18 mouse cellular contexts compared by ENCODE assay signal in genomic region chr9:49905703-49906102, GRCm38 (mm10).
A peak's percentile ranks its signal among the peaks of the same experiment; 100 is the strongest.
DNase-seq lines count a peak whose midpoint lies in the region; ATAC-seq and TF ChIP-seq lines count a peak whose summit lies in the region.
"Had no signal": no experiment of that assay in that cellular context is flagged by ENCODE, and none has a peak within 500 bp of the region (broad histone marks: within the 10 kb centered on the region; RNA-seq: fewer than 3 reads in every experiment).

No protein-coding gene starts in this region.

- ATAC-seq in heart, embryonic 12.5 days (ENCODE audit: insufficient number of reproducible peaks, low FRiP score) = no peak
- ATAC-seq in heart, embryonic 16.5 days (replicated peaks; ENCODE audit: extremely low read depth, insufficient read depth, low FRiP score) = no peak
- ATAC-seq: CD4-positive, CD25-positive, alpha-beta regulatory T cell, adult 4 months; forebrain, embryonic 15.5 days; hindbrain, postnatal 0 days had no signal

- H3K27ac ChIP-seq in heart, embryonic 12.5 days (ENCODE audit: poor library complexity, severe bottlenecking) = peak overlapping the region; percentile 45; the same call in 1 of the 2 replicates
- H3K27ac ChIP-seq in heart, embryonic 16.5 days (ENCODE audit: low read length) = peak overlapping the region; percentile 93
- H3K27ac ChIP-seq: embryonic facial prominence, embryonic 12.5 days; forebrain, embryonic 15.5 days; hindbrain, embryonic 13.5 days; hindbrain, postnatal 0 days had no signal

- no peaks in the 10 kb centered on the region for H3K9me3 ChIP-seq in heart, embryonic 12.5 days (replicated peaks)
- no peaks in the 10 kb centered on the region for H3K9me3 ChIP-seq in heart, embryonic 16.5 days (replicated peaks; ENCODE audit: control insufficient read depth, low read length)
- H3K9me3 ChIP-seq: embryonic facial prominence, embryonic 12.5 days; forebrain, embryonic 15.5 days; G1E; hindbrain, embryonic 13.5 days had no signal

- H3K9ac ChIP-seq in heart, embryonic 12.5 days = no peak overlapping the region
- no peak overlapping the region for H3K9ac ChIP-seq in heart, embryonic 16.5 days (ENCODE audit: low read length)
- H3K9ac ChIP-seq: embryonic facial prominence, embryonic 12.5 days; forebrain, embryonic 15.5 days; hindbrain, embryonic 13.5 days had no signal

- H3K4me3 ChIP-seq in heart, embryonic 12.5 days = no peak overlapping the region
- H3K4me3 ChIP-seq in heart, embryonic 16.5 days (ENCODE audit: low read length) = no peak overlapping the region
- no peak overlapping the region for H3K4me3 ChIP-seq in myocyte
- H3K4me3 ChIP-seq: embryonic facial prominence, embryonic 12.5 days; forebrain, embryonic 15.5 days; hindbrain, embryonic 13.5 days had no signal

- no peak overlapping the region for H3ac ChIP-seq in myocyte (ENCODE audit: control insufficient read depth, insufficient read length)

- no peak overlapping the region for H3K4me2 ChIP-seq in heart, embryonic 12.5 days
- no peak overlapping the region for H3K4me2 ChIP-seq in heart, embryonic 16.5 days (ENCODE audit: low read depth, low read length)
- H3K4me2 ChIP-seq in myocyte (ENCODE audit: low read depth) = peak overlapping the region; percentile 31
- H3K4me2 ChIP-seq: embryonic facial prominence, embryonic 12.5 days; forebrain, embryonic 15.5 days; hindbrain, embryonic 13.5 days had no signal

- no peaks in the 10 kb centered on the region for H3K79me2 ChIP-seq in myocyte (ENCODE audit: control insufficient read depth, insufficient read depth)

- TF ChIP-seq POLR2A in myocyte (IDR thresholded peaks at IDR 0.05; ENCODE audit: insufficient read length, low read depth) = no peak

- H3K36me3 ChIP-seq in heart, embryonic 12.5 days = no peaks in the 10 kb centered on the region
- no peaks in the 10 kb centered on the region for H3K36me3 ChIP-seq in heart, embryonic 16.5 days (ENCODE audit: control insufficient read depth, insufficient read depth)
- H3K36me3 ChIP-seq in myocyte (ENCODE audit: control insufficient read depth, insufficient read depth) = no peaks in the 10 kb centered on the region
- H3K36me3 ChIP-seq: embryonic facial prominence, embryonic 12.5 days; forebrain, embryonic 15.5 days; G1E; hindbrain, embryonic 13.5 days had no signal

- H3K4me1 ChIP-seq in heart, embryonic 12.5 days (replicated peaks) = peaks cover 11% of the 10 kb centered on the region
- H3K4me1 ChIP-seq in heart, embryonic 16.5 days (ENCODE audit: control insufficient read depth, insufficient read depth, low read length) = peaks cover 14% of the 10 kb centered on the region
- H3K4me1 ChIP-seq: embryonic facial prominence, embryonic 12.5 days had no signal

- DNase-seq in heart, adult 18-20 months = no peak
- no peak for DNase-seq in heart, postnatal 14 days
- no peak for DNase-seq in cerebellum, adult 8-10 months
- DNase-seq: adrenal gland, adult 8-10 months; adrenal gland, postnatal 36 days; cerebellum, postnatal 25 days; gastrocnemius, postnatal 14 days; kidney, adult 11 months; kidney, adult 9 months had no signal

- no peaks in the 10 kb centered on the region for H3K27me3 ChIP-seq in heart, embryonic 12.5 days (replicated peaks)
- no peaks in the 10 kb centered on the region for H3K27me3 ChIP-seq in heart, embryonic 16.5 days (ENCODE audit: control insufficient read depth, insufficient read depth, low read length)
- H3K27me3 ChIP-seq in myocyte (ENCODE audit: control insufficient read depth, insufficient read depth, insufficient read length) = no peaks in the 10 kb centered on the region
- H3K27me3 ChIP-seq: embryonic facial prominence, embryonic 12.5 days; forebrain, embryonic 15.5 days; hindbrain, embryonic 13.5 days had no signal

- intact Hi-C loops in heart, postnatal 14 days (cut with DNase I) = no loop called here

- 63% methylated on average over 4 of the region's 4 CpGs for WGBS in heart, embryonic 12.5 days
- 49% methylated on average over 4 of the region's 4 CpGs for WGBS in heart, embryonic 16.5 days

TF ChIP-seq in myocyte, 11 proteins besides CTCF, POLR2A, EP300 and RAD21:
- TF ChIP-seq MAX (IDR thresholded peaks at IDR 0.05; ENCODE audit: low read depth) (no peak), MYOG (IDR thresholded peaks at IDR 0.05; ENCODE audit: control insufficient read depth in 1 of 3, insufficient read depth in 1 of 3, insufficient read length in 2 of 3, low read depth in 2 of 3) (peak in 2 of 3 experiments; percentile 39 to 59), MYOD1 (IDR thresholded peaks at IDR 0.05; ENCODE audit: control insufficient read depth in 1 of 3, insufficient read length in 2 of 3, low read depth in 2 of 3) (peak; percentile 53 to 89 (median 74)), POLR2AphosphoS2 (IDR thresholded peaks at IDR 0.05; ENCODE audit: insufficient read length, low read depth) (no peak)
